In genomic region chr8:70072441-70073069, GRCm38 (mm10) we compare ENCODE assay signal across 8 mouse cellular contexts. TPM values are rescaled to one million over a fixed set of nuclear protein-coding genes. Genes with fewer than 3 reads are reported as not detected.
DNase-seq lines count a peak whose midpoint lies in the region; ATAC-seq lines count a peak whose summit lies in the region.

Tm6sf2 (plus strand) TSS chr8:70072924.

- H3K9ac ChIP-seq in intestine, embryonic 14.5 days (ENCODE audit: low read length), result no peak within 1 kb of the TSS
- peak within 1 kb of the TSS; percentile 47 for H3K9ac ChIP-seq in liver, embryonic 13.5 days
- H3K9ac ChIP-seq in neural tube, embryonic 13.5 days, result no peak within 1 kb of the TSS

- H3K9me3 ChIP-seq in intestine, embryonic 14.5 days (ENCODE audit: control insufficient read depth, low read length), result no peaks in the 10 kb centered on the region
- H3K9me3 ChIP-seq in liver, embryonic 13.5 days (replicated peaks), result no peaks in the 10 kb centered on the region
- H3K9me3 ChIP-seq in neural tube, embryonic 13.5 days, result no peaks in the 10 kb centered on the region

- no peaks in the 10 kb centered on the region for H3K27me3 ChIP-seq in intestine, embryonic 14.5 days (replicated peaks; ENCODE audit: control insufficient read depth, insufficient read depth, low read length)
- H3K27me3 ChIP-seq in liver, embryonic 13.5 days, result no peaks in the 10 kb centered on the region; the same call in 1 of the 2 replicates
- H3K27me3 ChIP-seq in neural tube, embryonic 13.5 days, result no peaks in the 10 kb centered on the region

- no peaks in the 10 kb centered on the region for H3K4me1 ChIP-seq in brown adipose tissue, adult 24 weeks (ENCODE audit: control insufficient read depth, insufficient read depth, insufficient read length, low read length)
- peaks cover 8% of the 10 kb centered on the region; the same call in 1 of the 2 replicates for H3K4me1 ChIP-seq in intestine, embryonic 14.5 days (replicated peaks; ENCODE audit: control insufficient read depth, insufficient read depth, low read length)
- peaks cover 20% of the 10 kb centered on the region for H3K4me1 ChIP-seq in liver, embryonic 13.5 days (replicated peaks)
- H3K4me1 ChIP-seq in neural tube, embryonic 13.5 days (replicated peaks), result no peaks in the 10 kb centered on the region

- peak within 1 kb of the TSS; percentile 48 for H3K4me3 ChIP-seq in brown adipose tissue, adult 24 weeks (ENCODE audit: insufficient read depth, low read depth, low read length)
- H3K4me3 ChIP-seq in intestine, embryonic 14.5 days (ENCODE audit: low read depth, low read length), result 0 out of 2 replicates have a peak within 1 kb of the TSS, but pooled peaks have one; percentile 10
- peak within 1 kb of the TSS; percentile 38 for H3K4me3 ChIP-seq in liver, embryonic 13.5 days (replicated peaks)
- H3K4me3 ChIP-seq in neural tube, embryonic 13.5 days, result no peak within 1 kb of the TSS

- H3K36me3 ChIP-seq in intestine, embryonic 14.5 days (ENCODE audit: control insufficient read depth, insufficient read depth, low read length), result peaks cover 41% of the 10 kb centered on the region
- peaks cover 39% of the 10 kb centered on the region for H3K36me3 ChIP-seq in liver, embryonic 13.5 days
- H3K36me3 ChIP-seq in neural tube, embryonic 13.5 days, result peaks cover 51% of the 10 kb centered on the region

- peak; percentile 60 for ATAC-seq in granulocyte monocyte progenitor cell, adult 5-6 weeks (replicated peaks; ENCODE audit: poor library complexity, severe bottlenecking)
- ATAC-seq in intestine, embryonic 14.5 days (replicated peaks; ENCODE audit: low FRiP score, low TSS enrichment, low read depth), result peak; percentile 83
- peak; percentile 78 for ATAC-seq in liver, embryonic 13.5 days (ENCODE audit: low read depth)
- ATAC-seq in neural tube, embryonic 13.5 days (ENCODE audit: low read depth), result peak; percentile 74

- peak within 1 kb of the TSS; percentile 45 for H3K4me2 ChIP-seq in intestine, embryonic 14.5 days (ENCODE audit: low read length)
- H3K4me2 ChIP-seq in liver, embryonic 13.5 days, result peak within 1 kb of the TSS; percentile 68
- peak within 1 kb of the TSS; percentile 29 for H3K4me2 ChIP-seq in neural tube, embryonic 13.5 days

- WGBS in intestine, embryonic 14.5 days, result 12% methylated on average over 21 of the region's 27 CpGs
- WGBS in liver, embryonic 13.5 days (ENCODE audit: insufficient replicate concordance), result 13% methylated on average over 14 of the region's 27 CpGs
- WGBS in neural tube, embryonic 13.5 days, result 13% methylated on average over 21 of the region's 27 CpGs

- no peak within 1 kb of the TSS for H3K27ac ChIP-seq in brown adipose tissue, adult 24 weeks (replicated peaks; ENCODE audit: low read depth, low read length)
- no peak within 1 kb of the TSS for H3K27ac ChIP-seq in intestine, embryonic 14.5 days (ENCODE audit: low read depth)
- no peak within 1 kb of the TSS for H3K27ac ChIP-seq in liver, embryonic 13.5 days
- H3K27ac ChIP-seq in neural tube, embryonic 13.5 days (replicated peaks), result no peak within 1 kb of the TSS

- peak; percentile 38 for DNase-seq in CD4-positive, CD25-positive, alpha-beta regulatory T cell, adult 2 months (ENCODE audit: low read depth, low spot score)
- DNase-seq in intestine, embryonic 14.5 days (ENCODE audit: low spot score), result peak; percentile 58
- DNase-seq in liver, embryonic 13.5 days, result no peak
- DNase-seq in thymus, adult 18-20 months, result no peak
- no peak for DNase-seq in frontal cortex, postnatal 36 days (ENCODE audit: low spot score in 2 of 2)

RNA-seq across cellular contexts. Expression of gene Tm6sf2, which starts in this region (rescaled TPM):
- not detected in 2 replicates for polyA plus RNA-seq in brown adipose tissue, adult 24 weeks (2012; ENCODE audit: insufficient read depth, insufficient read length, missing spikeins)
- total RNA-seq in granulocyte monocyte progenitor cell, adult 5-6 weeks (2014; fragmentation: Nextera tagmentation), result 3.9 TPM in 1 of 2 replicates, not detected in the other
- not detected in 2 replicates for total RNA-seq in granulocyte monocyte progenitor cell, adult 5-6 weeks (2017)
- 1.9 and 3.0 TPM in 2 replicates for polyA plus RNA-seq in intestine, embryonic 14.5 days (2014; fragmentation: Nextera tagmentation; extraction: Ambion mirVana)
- polyA plus RNA-seq in liver, embryonic 13.5 days (2015; fragmentation: Nextera tagmentation; extraction: Ambion mirVana), result 0.98 and 1.1 TPM in 2 replicates
- 1.3 and 1.7 TPM in 2 replicates for polyA plus RNA-seq in neural tube, embryonic 13.5 days (2015; fragmentation: Nextera tagmentation; extraction: Ambion mirVana)

Comparison
In these comparisons a context has a peak if more than half of its experiments do, and no peak if none do; other contexts are left out.
1. DNase-seq: peak in CD4-positive, CD25-positive, alpha-beta regulatory T cell, adult 2 months (single experiment) and intestine, embryonic 14.5 days (single experiment); none in liver, embryonic 13.5 days (single experiment), thymus, adult 18-20 months (0 of 2) and frontal cortex, postnatal 36 days (0 of 2).
2. Peak in every context shown above with its lines, with median percentiles within 50 percentile points of each other: ATAC-seq and H3K4me2 ChIP-seq.